Mouse (Mus musculus) megakaryocyte, embryonic 14.5 days (primary cell): ENCODE results near the gene Spata5.

ENCODE experiments used
- FLI1 ChIP-seq: IDR thresholded peaks from 2 replicates; pipeline ENCODE4 v1.6.1; 2012; ENCODE audit warnings: low read length, inconsistent platforms, mixed read lengths
- GATA1 ChIP-seq: IDR thresholded peaks from 3 replicates; pipeline ENCODE4 v1.6.1; 2012; ENCODE audit warnings: mixed read lengths, low read length, inconsistent platforms, borderline replicate concordance

GRCm38 (mm10) chr3:37614878-37615650, 195.4 kb downstream of the Spata5 start:
- no peak for TF ChIP-seq GATA1
- TF ChIP-seq FLI1, result no peak
